Mouse (Mus musculus) forebrain, embryonic 15.5 days (tissue): ENCODE results near the gene Srebf2. TPM values are rescaled to one million over a fixed set of nuclear protein-coding genes. Genes with fewer than 3 reads are reported as not detected.

Experiments
- ATAC-seq: fragments of 200-750 bp; cut with Nextera tagmentation; replicated peaks from 2 replicates; pipeline ENCODE4 v1.8.0; 2017; ENCODE audit warnings: mild to moderate bottlenecking, moderate TSS enrichment, moderate library complexity
- H3K27ac ChIP-seq: fragments of 300-500 bp; sonication (generic); replicated peaks from 2 replicates; pipeline ENCODE4 v1.5.1; 2015; ENCODE audit warnings: mild to moderate bottlenecking, inconsistent platforms
- H3K27me3 ChIP-seq: fragments of 300-500 bp; sonication (generic); 2 replicates; pipeline ENCODE4 v1.6.1; 2015; ENCODE audit warnings: inconsistent platforms
- H3K36me3 ChIP-seq: fragments of 300-500 bp; sonication (generic); 2 replicates; pipeline ENCODE4 v1.6.1; 2015; ENCODE audit warnings: mild to moderate bottlenecking, inconsistent platforms
- H3K4me1 ChIP-seq: fragments of 300-500 bp; sonication (generic); 2 replicates; pipeline ENCODE4 v1.6.1; 2015; ENCODE audit warnings: inconsistent platforms
- H3K4me2 ChIP-seq: fragments of 300-500 bp; sonication (generic); replicated peaks from 2 replicates; pipeline ENCODE4 v1.6.1; 2015; ENCODE audit warnings: mild to moderate bottlenecking, inconsistent platforms
- H3K4me3 ChIP-seq: fragments of 300-500 bp; sonication (generic); 2 replicates; pipeline ENCODE4 v1.5.1; 2015; ENCODE audit warnings: mild to moderate bottlenecking, inconsistent platforms
- H3K9ac ChIP-seq: fragments of 300-500 bp; sonication (generic); replicated peaks from 2 replicates; pipeline ENCODE4 v1.6.1; 2015; ENCODE audit warnings: mild to moderate bottlenecking, inconsistent platforms
- H3K9me3 ChIP-seq: fragments of 300-500 bp; sonication (generic); 2 replicates; pipeline ENCODE4 v1.6.1; 2016; ENCODE audit warnings: inconsistent platforms
- WGBS: fragments of 180-500 bp; shearing (Covaris S2); methylation state at CpG from one replicate; pipeline ENCODE4 v1.1.7; 2015; ENCODE audit warnings: mixed read lengths; 5-methylcytosine and 5-hydroxymethylcytosine counted together
- polyA plus RNA-seq: library from polyadenylated mRNA; unstranded; fragments of >200 nt; fragmentation: Nextera tagmentation; extraction: Ambion mirVana; gene quantifications from 2 replicates; pipeline ENCODE4 v1.2.1, GENCODE M21; 2015

Srebf2 gene
- polyA plus RNA-seq, 1 experiment from 2014 or later = 225 TPM

DNA sequence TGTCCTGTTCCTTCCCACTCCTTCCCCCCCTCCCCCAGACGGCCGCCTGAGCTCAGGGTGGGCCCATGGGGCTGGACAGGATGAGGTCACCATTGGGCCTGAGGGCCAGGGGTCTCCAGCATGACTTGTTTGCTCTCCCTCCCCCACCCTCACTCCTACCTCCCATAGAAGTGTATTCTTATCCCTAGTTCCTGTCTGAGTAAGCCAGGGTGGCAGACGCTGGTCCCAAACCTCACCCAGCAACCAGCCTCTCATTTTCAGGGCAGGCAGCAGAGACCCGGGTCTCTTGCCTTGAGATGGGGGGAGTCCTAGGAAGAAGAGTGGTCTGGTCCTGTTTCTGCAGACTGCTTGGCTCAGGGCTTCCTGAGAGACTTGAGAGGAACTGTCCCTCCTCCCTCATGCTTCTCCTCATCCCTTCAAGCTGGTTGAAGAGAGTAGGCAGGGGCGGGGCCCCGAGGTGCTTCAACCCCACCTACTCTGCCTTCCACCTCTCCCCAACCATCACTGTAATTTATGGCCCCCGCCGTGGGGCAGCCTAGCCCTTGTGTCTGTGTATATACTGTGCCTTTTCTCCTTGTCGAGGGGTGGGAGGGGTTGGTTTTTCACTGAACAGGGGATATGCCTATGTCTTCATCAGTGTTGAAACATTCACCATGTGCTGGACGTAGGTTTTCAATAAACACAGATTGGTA lies 57.8 kb downstream of the Srebf2 start:
- no peaks in the 10 kb centered on the region for H3K9me3 ChIP-seq
- 62% methylated on average over 10 of the region's 10 CpGs for WGBS
- ATAC-seq = no peak
- no peak overlapping the region for H3K9ac ChIP-seq
- peaks cover 46% of the 10 kb centered on the region for H3K36me3 ChIP-seq
- no peak overlapping the region for H3K4me3 ChIP-seq
- peaks cover 28% of the 10 kb centered on the region for H3K27me3 ChIP-seq
- H3K4me1 ChIP-seq = peaks cover 35% of the 10 kb centered on the region
- H3K27ac ChIP-seq = no peak overlapping the region
- H3K4me2 ChIP-seq = no peak overlapping the region

DNA sequence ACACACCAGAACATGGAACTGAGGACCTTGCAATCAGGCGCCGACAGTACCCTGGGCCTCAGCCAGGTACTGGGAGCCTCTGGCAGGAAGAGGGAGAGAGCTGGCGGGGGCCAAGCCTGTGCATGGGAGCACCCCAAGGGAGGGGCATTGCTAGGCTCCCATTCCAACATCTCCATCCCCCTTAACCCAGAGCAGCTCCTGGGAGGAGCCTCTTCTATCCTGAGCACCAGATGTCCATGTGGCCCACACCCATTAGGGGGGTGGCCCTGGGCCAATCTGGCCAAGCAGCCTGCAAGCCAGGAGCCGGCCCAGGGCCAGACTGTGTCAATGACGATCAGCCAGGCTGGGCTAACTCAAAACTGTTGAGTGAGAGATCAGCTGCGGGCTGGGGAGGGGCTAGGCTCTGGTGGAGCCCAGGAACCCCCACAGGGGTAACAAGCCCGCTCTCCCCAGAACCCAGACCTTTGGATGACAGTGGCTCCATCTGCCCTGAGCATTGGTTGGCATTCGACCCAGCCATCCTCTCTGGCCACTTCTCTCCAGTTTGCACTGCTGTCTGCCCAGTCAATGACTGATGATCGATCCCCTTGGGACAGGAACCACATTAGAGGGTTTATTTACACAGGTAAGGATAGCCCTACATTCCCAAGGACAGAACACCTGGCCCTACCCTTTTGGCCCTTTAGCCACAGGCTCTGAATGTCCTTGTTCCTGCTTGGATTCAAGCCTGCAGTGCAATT lies 59.6 kb downstream of the Srebf2 start:
- peaks cover 45% of the 10 kb centered on the region for H3K27me3 ChIP-seq
- H3K4me1 ChIP-seq = peaks cover 37% of the 10 kb centered on the region
- WGBS = 43% methylated on average over 9 of the region's 9 CpGs
- H3K9me3 ChIP-seq = no peaks in the 10 kb centered on the region
- ATAC-seq = peak; percentile 77
- no peak overlapping the region for H3K9ac ChIP-seq
- 0 out of 2 replicates have a peak overlapping the region, but pooled peaks have one; percentile 2 for H3K27ac ChIP-seq
- H3K36me3 ChIP-seq = peaks cover 31% of the 10 kb centered on the region
- no peak overlapping the region for H3K4me2 ChIP-seq
- no peak overlapping the region for H3K4me3 ChIP-seq

DNA sequence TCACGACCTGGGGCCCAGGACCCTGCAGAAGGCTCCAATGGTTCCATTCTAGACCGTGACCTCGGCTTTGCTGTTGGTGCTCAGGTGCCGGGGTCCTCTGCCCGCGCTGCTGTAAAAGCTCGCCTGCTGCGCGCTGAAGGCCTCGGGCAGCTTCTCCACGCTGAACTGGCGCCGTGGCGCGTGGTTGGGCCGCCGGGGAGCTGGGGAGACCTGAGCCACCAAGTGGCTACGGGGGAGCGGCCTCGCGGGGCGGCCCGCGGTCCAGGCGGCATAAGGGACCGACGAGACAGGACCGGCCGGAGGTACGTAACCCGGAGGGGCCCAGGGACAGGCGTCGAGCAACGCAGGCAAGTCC lies 60.1 kb downstream of the Srebf2 start:
- ATAC-seq = no peak
- Histone ChIP-seq H3K9me3 (no peaks in the 10 kb centered on the region), H3K36me3 (peaks cover 26% of the 10 kb centered on the region), H3K4me3 (no peak overlapping the region), H3K4me2 (no peak overlapping the region; the same call in 1 of the 2 replicates), H3K27me3 (peaks cover 51% of the 10 kb centered on the region), H3K27ac (no peak overlapping the region), H3K9ac (no peak overlapping the region), H3K4me1 (peaks cover 43% of the 10 kb centered on the region)
- 14% methylated on average over 34 of the region's 34 CpGs for WGBS

DNA sequence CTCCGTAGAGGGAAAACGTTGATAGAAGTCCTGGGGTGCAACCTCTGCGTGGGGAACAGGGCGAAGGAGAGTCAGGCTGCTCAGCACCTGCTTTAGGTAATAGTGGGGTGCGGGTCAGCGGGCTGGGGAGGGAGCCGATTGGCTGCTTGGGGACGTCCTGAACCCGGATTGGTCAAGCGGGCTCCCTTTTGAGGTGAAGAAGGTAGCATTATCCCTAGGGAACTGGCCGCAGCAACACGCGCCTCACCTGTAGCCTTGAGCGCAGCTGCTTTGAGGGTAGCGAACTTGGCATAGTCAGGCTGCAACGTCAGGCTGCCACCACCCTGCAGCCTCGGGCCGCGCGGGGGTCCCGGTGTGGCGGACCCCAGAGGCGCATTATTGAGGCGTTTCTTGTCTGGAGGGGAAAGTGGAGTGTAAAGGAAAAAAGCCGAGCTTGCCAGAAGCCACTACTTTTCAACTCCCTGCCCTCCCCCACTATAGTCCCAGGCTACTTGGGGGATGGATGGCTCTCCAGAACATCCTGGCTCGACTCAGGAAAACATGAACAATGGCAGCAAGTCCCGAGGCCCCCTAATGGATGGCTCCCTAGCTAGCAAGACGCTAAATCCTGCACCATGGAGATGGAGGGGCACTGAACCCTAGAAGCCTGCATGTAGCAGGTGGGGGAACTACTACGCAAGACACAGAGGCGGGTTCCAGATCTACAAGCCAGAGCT lies 60.7 kb downstream of the Srebf2 start:
- no peak overlapping the region for H3K4me3 ChIP-seq
- peaks cover 56% of the 10 kb centered on the region for H3K27me3 ChIP-seq
- no peak overlapping the region for H3K9ac ChIP-seq
- peaks cover 49% of the 10 kb centered on the region for H3K4me1 ChIP-seq
- 16% methylated on average over 30 of the region's 30 CpGs for WGBS
- no peaks in the 10 kb centered on the region for H3K9me3 ChIP-seq
- H3K27ac ChIP-seq = no peak overlapping the region
- H3K4me2 ChIP-seq = no peak overlapping the region; the same call in 1 of the 2 replicates
- ATAC-seq = no peak
- peaks cover 22% of the 10 kb centered on the region for H3K36me3 ChIP-seq

DNA sequence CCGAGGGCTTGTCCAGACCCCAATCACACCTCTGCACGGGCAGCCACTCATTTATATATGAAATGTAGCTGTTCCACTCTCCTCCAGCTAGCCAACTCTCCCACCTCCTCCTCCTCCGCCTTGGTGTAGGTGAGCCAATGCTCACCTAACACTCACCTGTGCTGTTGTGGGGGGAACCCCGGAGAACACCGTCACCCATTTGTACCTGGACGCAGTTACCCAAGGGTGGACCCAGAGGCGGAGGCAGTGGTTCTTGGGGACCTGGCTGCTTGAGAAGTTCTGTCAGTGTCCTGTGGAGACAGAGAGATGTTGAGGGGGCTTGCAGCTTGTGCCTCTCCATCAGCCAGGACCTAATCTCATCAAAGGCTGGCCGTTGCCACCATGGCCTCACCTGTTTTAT lies 61.3 kb downstream of the Srebf2 start:
- no peak overlapping the region for H3K4me3 ChIP-seq
- no peak overlapping the region for H3K9ac ChIP-seq
- H3K27me3 ChIP-seq = peaks cover 62% of the 10 kb centered on the region
- H3K4me1 ChIP-seq = peaks cover 51% of the 10 kb centered on the region
- no peak for ATAC-seq
- WGBS = 76% methylated on average over 8 of the region's 8 CpGs
- H3K36me3 ChIP-seq = peaks cover 15% of the 10 kb centered on the region; the same call in 1 of the 2 replicates
- no peak overlapping the region for H3K27ac ChIP-seq
- no peak overlapping the region for H3K4me2 ChIP-seq
- no peaks in the 10 kb centered on the region for H3K9me3 ChIP-seq

DNA sequence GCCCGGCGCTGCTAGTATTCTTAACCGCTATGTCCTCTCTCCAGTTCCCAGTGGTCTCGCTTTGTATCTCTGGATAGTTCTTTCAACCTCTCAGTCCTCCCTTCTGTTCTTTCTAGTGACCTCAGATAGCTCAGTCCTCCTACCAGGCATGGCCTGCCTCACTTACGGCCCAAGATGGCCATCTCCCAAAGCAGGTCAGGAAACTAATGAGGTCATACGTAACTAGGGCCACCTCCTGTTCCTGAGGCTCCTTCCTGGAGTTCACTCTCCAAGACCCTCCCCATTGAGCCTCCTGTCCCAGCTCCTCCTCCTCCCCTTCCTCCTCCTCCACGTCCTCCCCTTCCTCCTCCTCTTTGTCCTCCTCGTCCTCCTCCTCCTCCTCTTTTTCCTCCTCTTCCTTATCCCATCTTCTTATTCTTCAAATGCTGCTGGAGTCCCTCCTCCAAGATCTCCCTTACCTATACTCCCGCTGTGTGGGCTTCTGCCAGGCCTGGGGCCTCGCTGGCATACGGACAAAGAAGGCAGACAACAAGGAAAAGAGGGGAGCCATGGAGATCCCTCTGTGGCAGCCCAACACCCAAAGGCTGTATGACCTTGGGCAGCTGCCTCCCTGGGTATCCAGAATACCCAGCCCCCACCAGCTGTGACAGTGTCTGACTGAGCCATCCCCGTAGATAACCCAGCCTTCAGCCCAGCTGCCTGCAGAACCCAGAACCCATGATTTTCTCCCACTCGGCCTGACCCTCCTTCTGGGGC lies 62.5 kb downstream of the Srebf2 start:
- Histone ChIP-seq H3K4me1 (peaks cover 46% of the 10 kb centered on the region), H3K9me3 (no peaks in the 10 kb centered on the region), H3K36me3 (peaks cover 6% of the 10 kb centered on the region; the same call in 1 of the 2 replicates), H3K4me2 (no peak overlapping the region), H3K9ac (no peak overlapping the region), H3K27me3 (peaks cover 69% of the 10 kb centered on the region), H3K27ac (no peak overlapping the region), H3K4me3 (no peak overlapping the region)
- WGBS = 80% methylated on average over 13 of the region's 13 CpGs
- ATAC-seq = no peak

DNA sequence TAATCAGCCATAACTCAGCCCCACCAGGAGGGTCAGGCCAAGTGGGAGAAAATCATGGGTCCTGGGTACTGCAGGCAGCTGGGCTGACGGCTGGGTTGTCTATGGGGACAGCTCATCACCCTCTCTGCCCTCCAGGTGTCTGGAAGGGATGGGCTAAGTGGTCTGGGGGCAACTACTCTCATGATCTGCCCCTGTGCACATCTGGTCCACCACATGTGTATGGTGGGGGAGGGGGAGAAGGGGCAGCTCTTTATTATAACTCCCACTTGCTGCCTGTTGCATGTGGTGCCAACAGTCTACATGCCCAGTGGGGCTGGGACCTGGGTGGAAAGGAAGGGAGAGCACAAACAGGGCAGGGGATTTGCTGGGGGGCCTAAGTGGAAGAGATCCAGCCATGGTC lies 63.8 kb downstream of the Srebf2 start:
- peaks cover 43% of the 10 kb centered on the region for H3K4me1 ChIP-seq
- H3K9me3 ChIP-seq = no peaks in the 10 kb centered on the region
- no peak overlapping the region for H3K4me2 ChIP-seq
- H3K27ac ChIP-seq = no peak overlapping the region
- H3K27me3 ChIP-seq = peaks cover 82% of the 10 kb centered on the region
- WGBS = 44% methylated on average over 1 of the region's 1 CpGs
- H3K9ac ChIP-seq = no peak overlapping the region
- no peaks in the 10 kb centered on the region for H3K36me3 ChIP-seq
- no peak overlapping the region for H3K4me3 ChIP-seq
- no peak for ATAC-seq

DNA sequence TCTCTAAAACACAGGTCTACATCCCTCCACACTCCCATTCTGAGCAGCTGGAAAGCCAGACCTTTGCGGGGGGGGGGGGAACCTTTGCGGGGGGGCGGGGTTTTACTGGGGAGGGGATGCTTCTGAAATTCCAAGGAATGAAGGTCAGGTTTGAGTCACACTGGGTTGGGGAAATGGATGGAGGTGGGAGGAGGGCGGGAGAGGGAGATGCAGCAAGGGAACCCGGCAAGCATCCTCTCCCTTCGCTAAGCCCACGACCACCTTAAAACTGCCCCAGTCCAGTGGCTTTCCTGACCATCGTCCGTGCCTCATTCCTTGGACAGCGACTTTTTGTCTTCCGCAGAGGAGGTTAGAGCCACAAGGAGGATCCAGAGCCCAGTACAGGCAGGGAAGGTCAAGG lies 64.3 kb downstream of the Srebf2 start:
- Histone ChIP-seq H3K4me1 (peaks cover 43% of the 10 kb centered on the region), H3K27me3 (peaks cover 80% of the 10 kb centered on the region), H3K9ac (no peak overlapping the region)

DNA sequence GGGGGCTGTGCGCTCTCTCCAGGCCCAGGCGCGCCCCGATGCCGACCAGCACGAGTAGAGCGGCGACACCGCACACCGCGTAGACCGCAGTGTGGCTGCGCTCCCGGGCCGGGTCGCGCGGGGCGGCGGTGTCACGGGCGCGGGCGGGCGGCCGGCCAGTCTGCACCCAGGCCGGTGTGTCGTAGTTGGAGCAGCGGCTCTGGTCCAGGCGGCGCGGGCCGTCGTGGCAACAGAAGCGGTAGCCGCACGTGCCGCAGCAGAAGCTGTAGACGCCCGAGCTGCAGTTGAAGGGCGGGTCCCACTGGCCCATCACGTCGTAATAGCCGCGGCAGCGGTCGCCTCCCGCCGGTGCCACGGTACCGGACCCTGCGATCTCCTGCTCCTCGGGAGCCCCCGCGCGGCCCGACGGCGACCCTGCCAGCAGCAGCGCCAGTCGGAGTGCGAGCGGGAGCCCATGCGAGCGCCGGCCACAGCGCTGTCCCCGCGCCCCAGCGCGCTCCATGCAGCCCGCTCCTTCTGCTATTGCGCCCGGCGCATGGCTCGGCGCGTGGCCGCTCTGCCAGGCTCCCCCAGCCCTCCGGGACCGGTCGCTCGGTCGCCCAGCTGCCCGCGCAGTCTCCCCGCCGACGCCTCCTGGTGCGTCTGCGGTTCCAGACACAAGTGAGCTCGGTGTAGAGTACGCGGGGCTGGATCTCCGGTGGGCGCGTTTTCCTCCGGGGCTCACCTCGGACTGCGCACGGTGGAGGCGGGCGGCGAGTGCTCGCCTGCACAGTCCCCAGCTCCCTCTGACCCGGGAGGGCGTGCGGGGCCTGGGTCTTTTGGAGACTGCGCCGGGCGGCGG lies 65.2 kb downstream of the Srebf2 start:
- Histone ChIP-seq H3K4me3 (peak overlapping the region; percentile 45), H3K36me3 (no peaks in the 10 kb centered on the region), H3K9ac (peak overlapping the region; percentile 2; the same call in 1 of the 2 replicates), H3K4me1 (peaks cover 42% of the 10 kb centered on the region), H3K27ac (no peak overlapping the region), H3K4me2 (peak overlapping the region; percentile 62), H3K9me3 (no peaks in the 10 kb centered on the region), H3K27me3 (peaks cover 72% of the 10 kb centered on the region)
- peak; percentile 27 for ATAC-seq
- 1% methylated on average over 111 of the region's 112 CpGs for WGBS

More for the DNA sequence above, 64.3 kb downstream of the Srebf2 start:
- no peaks in the 10 kb centered on the region for H3K36me3 ChIP-seq
- ATAC-seq = no peak
- H3K27ac ChIP-seq = no peak overlapping the region
- peak overlapping the region; percentile 45 for H3K4me3 ChIP-seq
- H3K9me3 ChIP-seq = no peaks in the 10 kb centered on the region
- under 1% methylated on average over 11 of the region's 11 CpGs for WGBS
- H3K4me2 ChIP-seq = peak overlapping the region; percentile 62; the same call in 1 of the 2 replicates

DNA sequence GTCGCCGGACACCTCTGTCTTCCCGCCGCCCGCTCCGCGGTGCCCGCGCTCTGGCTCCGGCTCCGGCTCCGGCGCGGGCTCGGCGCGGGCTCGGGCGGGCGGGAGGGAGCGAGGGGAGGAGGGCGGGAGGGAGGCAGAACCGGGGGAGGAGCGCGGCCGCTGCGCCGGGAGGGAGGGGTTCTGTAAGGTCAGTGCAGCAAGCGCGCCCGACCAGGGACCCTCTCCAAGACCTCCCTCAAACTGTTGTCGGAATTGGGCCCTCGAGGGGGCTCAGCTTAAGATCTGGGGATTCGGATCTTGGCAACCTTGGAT lies 65.7 kb downstream of the Srebf2 start, which contains the start of gene Shisa8:
Shisa8 (minus strand) TSS at position 64 of the 312 bp plus-strand sequence.
- H3K9me3 ChIP-seq = no peaks in the 10 kb centered on the region
- H3K4me1 ChIP-seq = peaks cover 38% of the 10 kb centered on the region
- no peaks in the 10 kb centered on the region for H3K36me3 ChIP-seq
- peaks cover 68% of the 10 kb centered on the region for H3K27me3 ChIP-seq
- no peak within 1 kb of the TSS for H3K27ac ChIP-seq
- peak within 1 kb of the TSS; percentile 2; the same call in 1 of the 2 replicates for H3K9ac ChIP-seq
- H3K4me2 ChIP-seq = peak within 1 kb of the TSS; percentile 62
- no peak for ATAC-seq
- 0% methylated on average over 22 of the region's 34 CpGs for WGBS
- H3K4me3 ChIP-seq = peak within 1 kb of the TSS; percentile 45

DNA sequence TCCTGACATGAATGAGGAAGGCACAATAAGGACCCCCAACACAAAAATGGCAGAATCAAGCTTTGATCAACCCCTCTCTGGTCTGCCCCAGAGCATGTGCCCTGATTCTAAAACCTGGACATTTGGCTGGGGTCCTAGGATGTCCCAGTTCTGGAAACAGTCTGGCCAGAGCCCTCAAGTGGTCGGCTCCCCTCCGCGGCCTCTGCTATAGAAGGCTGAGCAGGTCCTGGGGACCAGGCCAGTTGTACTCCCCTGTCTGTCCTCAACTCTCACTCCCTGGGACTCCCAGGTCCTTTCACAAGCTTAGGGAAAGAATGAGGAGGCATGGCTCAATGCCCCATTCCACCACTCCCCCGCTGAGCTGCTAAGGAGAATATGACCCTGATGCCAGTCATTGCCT lies 66.2 kb downstream of the Srebf2 start:
- Histone ChIP-seq H3K27ac (no peak overlapping the region), H3K4me2 (no peak overlapping the region), H3K9ac (no peak overlapping the region), H3K36me3 (no peaks in the 10 kb centered on the region), H3K9me3 (no peaks in the 10 kb centered on the region), H3K27me3 (peaks cover 63% of the 10 kb centered on the region), H3K4me3 (no peak overlapping the region), H3K4me1 (peaks cover 37% of the 10 kb centered on the region)
- no peak for ATAC-seq
- 14% methylated on average over 4 of the region's 4 CpGs for whole genome bisulfite sequencing
